Mouse (Mus musculus): ENCODE data around the gene Cygb.
"Not testable (repeated sequence)": the region's sequence is repeated elsewhere in the genome, so short reads cannot be mapped to it uniquely, and the experiment has no call there.

The Cygb gene

GRCm38 (mm10) chr11:116653709-116654221 lies 348 bp downstream of the Cygb start:
- DNase-seq, result peak; percentile 69

DNA sequence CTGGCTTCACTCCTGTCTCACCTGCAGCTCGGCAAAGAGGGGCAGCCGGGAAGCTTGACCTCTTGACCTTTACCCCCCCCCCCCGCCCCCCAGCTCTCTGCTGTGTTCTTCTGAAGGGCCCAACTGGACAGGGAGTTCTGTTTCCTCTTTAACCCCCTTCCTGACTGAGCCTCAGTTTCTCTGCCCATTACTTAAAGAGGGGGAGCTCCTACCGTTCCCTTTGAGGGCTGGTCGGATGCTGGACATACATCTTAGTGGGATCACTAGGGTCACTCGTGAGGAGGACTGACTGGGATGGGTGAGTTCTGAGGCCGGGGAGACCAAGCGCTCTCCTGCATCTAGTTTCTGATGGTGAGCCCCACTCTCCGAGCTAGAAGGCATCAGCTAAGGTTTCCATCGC lies 879 bp downstream of the Cygb start, which contains the start of gene Prcd:
Prcd (plus strand) TSS at position 301 of the 400 bp plus-strand sequence.
- no peak for DNase-seq

DNA sequence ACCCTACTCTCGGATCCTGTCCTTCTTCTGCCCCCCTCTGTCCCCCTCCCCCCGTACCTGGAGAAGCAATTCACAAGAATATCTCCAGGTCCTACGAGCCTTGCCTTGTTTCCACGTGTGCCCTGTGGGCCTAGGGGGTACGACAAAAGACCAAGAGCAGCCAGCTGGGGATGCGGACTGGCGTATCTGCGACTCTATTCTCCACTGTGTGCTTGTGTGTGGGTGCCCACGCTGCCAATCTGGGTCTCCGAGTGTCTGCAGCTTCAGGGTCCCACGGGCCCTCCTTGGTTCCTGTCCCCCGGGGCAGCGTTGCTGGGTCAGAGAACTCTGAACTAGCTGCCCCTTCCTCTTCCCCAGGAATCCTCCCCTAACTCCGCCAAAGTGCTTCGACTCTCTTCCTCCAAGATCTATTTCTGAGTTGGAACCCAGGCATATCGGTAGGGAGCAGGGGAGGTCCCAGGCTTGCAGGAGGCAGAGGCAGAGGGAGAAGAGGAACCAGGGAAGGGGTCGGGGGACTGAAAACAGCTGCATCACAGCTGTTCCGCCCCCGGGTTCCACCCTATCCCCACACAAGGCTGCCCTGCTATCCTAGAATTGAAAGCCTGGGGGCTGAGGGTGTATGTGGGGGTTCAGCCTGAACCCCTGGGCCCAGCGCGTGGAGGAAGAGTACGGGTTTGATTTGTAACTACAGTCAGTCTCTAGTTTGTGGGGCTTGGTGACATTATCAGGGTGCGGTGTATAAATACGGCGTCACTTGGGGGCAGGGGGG lies 1.6 kb downstream of the Cygb start:
- no peak for DNase-seq

- DNase-seq, result no peak
Measured at GRCm38 (mm10) chr11:116651339-116651738, 2.8 kb downstream of the Cygb start.

DNA sequence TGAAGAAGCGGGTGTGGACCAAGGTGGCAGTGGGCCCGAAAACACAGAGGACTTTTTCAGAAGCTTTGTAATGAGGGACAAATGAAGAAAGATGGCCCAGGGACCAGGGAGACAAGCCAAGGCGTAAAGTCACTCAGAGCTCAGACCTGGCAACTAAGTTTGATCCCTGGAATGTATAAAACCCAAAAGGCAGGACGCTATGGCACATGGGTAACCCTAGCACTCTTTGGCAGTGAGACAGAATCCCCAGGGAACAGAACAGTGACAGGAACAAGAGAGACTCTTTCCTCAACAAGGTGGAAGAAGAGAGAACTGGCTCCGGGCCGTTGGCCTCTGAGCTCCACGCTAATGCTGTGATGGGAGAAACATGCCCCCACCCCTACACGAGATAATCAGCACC lies 3.3 kb downstream of the Cygb start:
- no peak for DNase-seq

DNA sequence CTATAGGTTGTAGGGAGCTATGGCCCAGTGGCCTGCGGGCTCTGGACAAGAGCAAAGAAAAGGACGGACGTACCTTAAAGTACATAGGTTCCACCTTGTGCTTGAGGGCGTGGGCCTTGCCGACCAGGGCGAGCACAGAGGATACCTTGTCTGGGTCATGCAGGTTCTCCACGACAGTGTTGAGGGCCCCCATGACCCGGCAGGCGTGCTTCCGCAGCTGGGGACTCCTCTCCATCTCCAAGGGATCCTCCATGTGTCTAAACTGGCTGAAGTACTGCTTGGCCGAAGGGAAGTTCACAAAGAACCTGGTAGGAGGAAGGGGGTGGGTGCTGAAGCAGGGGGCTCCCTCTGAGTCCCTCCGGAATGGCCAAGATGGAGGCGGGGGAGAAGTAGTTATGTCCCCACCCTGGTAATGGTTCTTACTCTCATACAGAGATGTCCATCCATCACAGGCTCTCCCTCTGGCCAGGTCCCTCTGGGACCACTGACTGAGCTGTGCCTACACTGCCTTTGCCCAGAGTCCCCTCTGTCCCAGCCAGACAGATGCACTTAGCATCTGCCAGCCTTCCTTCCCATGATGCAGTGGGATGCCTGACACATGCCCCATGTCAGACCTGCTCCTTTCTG lies 4.3 kb downstream of the Cygb start:
- DNase-seq, result no peak

GRCm38 (mm10) chr11:116648976-116649375 lies 5.1 kb downstream of the Cygb start:
- DNase-seq, result no peak

DNA sequence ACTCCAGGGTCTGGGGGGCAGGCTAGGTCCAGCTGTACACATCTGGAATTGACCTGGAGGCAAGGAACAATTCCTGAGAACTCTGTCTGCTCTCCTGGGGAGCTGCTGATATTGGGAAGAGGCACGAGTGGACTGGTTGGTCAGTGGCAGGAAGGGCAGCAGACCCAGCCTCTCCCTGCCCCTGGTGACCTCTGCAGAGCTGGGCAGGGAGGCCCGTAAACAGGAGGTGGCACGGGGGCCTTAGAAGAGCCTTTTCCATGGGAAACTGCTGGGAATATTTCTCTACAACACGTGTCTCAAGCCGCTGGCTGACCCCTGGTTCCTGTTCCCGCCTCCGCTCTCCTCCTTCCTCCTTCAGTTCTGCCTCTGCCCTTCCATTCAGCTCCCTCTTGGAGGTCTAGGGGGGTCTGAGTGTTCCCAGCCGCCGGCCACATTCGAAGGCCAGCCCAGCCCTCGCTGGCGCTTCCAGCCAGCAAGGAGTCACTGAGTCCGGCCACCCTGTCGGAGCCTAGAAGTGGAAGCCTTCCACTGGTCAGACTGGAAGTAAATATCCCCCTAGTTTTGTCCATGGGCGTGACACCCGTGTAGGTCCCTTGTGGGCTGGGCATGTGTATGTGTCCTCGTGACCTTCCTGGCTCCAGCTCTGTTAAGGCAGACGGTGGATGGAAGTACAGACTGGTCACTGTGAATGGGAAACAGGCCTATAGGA lies 5.7 kb downstream of the Cygb start:
- no peak for DNase-seq

- DNase-seq, result peak; percentile 64
Measured at GRCm38 (mm10) chr11:116647340-116647991, 6.6 kb downstream of the Cygb start.

DNA sequence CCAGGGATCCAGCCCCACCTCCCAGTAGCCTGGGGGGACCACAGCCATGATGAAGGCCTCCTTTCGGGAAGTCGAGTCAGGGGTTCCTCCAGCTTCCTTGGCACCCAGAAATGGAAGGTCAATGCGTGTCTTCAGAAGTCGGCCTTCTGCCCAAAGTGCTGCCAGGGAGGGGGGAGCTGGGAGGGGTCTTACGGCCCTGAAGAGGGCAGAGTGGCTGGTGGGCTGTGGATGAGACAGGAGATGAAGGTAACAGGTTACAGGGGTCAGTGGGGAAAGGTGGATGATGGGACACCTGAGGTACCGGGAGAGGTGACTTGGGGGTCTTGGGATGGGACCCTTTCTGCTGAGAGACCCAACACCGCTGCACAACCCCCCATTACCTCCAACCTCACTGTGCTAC lies 7.3 kb downstream of the Cygb start:
- DNase-seq, result no peak

GRCm38 (mm10) chr11:116646136-116646535 lies 8.0 kb downstream of the Cygb start:
- DNase-seq, result no peak

DNA sequence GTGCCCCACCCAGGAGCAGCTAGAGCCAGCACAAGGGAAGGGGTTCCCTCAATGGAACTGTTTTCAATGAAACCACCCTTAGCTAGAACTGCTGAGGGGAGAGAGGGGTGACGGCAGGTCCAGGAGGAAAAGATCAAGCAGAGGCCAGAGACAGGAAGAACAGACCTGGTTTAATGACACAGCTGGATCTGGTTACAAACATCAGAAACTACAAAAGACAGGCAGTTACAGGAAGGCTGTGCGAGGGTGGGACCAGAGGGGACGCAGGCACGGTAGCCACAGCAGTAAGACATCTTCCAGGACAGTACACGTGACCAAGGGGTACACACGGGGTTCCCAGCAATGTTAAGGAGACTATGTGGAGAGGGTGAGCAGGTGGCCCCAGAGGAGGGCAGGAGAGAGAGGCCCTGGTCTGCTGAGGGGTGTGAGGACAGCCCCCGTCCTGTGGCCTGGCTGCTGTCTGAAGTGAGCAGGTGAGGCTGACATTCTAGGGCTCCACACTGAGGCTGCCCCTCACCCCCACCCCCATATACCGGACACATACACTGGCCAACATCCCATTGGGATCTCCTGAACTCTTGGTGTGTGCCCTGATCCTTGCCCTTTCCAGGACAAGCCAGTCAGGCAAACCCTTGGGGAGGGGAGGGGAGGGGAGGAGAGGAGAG lies 8.5 kb downstream of the Cygb start:
- DNase-seq, result peak; percentile 54

DNA sequence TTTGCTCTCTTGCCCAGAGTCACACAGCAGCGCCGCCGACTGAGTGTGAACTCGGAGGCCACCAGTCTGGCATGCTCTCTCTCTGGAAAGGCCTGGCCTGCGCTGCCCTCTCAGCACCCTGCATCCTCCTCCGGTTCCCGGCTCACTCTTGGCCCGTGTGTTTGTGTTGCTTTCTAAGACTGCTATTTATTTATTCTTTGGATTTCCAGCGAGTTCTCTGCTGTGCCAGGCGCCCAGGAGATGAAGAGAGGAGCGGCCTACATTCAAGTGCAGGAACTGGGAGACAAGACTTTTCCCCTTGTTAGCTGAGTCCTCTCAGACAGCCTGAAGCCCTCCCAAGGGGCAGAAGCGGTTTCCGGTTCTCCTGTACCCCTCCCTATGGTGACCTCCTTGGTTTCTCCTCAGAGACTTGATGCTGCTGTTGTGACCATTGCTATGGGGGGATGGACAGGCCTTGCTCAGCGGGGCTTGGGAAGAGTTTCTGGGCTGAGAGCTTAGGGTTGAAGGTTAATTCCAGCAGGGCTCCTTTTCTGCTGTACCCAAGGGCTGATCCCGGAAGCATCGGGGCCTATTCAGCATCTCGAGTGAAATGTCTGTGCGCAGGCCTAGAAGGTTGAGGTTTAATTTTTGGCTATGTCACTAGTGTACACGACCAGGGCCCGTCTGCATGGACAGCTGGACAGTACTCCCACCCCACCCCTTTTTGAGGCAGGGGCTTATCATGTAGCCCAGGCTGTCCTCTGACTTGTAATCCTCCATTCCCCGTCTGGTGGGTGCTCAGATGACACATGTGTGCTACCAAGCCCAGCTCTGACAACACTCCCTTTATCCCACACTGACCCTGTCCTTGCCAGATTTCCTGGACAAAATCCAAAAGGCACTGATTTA lies 9.6 kb downstream of the Cygb start:
- DNase-seq, result no peak

- DNase-seq, result peak; percentile 57
Measured at GRCm38 (mm10) chr11:116643579-116644224, 10.4 kb downstream of the Cygb start.

GRCm38 (mm10) chr11:116642681-116643578 lies 11.2 kb downstream of the Cygb start:
- DNase-seq, result peak; percentile 89

DNA sequence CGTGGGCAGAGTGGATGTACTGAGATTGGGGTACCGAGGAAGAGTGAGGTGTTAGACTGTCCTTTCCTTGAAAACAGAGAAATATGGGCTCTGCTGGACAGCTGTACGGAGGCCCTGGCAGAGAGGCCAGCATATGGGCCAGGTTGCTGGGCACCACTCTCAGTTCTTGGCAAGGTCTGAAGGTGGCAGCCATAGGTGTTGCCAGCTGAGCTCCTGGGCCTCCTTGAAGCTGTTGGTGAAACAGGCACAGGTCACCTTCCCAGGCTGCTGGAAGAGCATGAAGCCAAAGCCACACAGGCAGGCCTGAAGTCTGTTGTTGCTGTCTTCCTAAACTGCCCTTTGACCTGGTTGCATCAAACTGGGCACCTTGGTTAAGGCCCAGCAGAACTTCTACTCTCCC lies 12.4 kb downstream of the Cygb start:
- DNase-seq, result no peak

- no peak for DNase-seq
Measured at GRCm38 (mm10) chr11:116641168-116641567, 12.9 kb downstream of the Cygb start.

DNA sequence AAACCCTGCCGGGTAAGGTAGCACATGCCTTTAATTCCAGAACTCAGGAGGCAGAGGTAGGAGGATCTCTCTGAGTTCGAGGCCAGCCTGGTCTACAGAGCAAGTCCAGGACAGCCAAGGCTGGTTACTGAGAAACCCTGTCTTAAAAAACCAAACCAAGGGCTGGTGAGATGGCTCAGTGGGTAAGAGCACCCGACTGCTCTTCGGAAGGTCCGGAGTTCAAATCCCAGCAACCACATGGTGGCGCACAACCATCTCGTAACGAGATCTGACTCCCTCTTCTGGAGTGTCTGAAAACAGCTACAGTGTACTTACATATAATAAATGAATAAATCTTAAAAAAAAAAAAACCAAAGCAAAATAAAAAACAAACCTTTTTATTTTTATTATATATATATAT lies 17.5 kb downstream of the Cygb start:
- not testable (repeated sequence) for DNase-seq

GRCm38 (mm10) chr11:116632962-116633361 lies 21.2 kb downstream of the Cygb start:
- DNase-seq, result no peak
